Mouse (Mus musculus): ENCODE measurements around the gene Tmem130.

DNA sequence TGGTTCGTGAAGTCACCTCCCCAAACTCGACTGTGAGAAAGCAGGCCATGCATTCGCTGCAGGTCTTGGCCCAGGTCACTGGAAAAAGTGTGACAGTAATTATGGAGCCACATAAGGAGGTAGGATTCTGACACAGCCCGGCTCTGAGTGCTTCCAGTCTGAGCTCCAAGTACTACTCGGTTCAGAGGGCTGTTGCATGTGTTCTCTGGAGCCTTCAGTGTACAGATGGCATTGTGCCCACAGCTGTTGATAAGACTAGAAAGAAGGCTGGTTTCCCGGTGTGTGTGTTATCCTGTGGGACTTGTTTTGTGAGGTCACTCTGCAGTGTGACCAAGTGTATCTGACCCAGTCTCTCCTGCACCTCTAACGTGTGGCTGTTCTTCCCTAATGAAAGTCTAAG lies 42.6 kb upstream of the Tmem130 start:
- TF ChIP-seq CTCF (IDR thresholded peaks at IDR 0.05; ENCODE audit: borderline replicate concordance, extremely low read depth, insufficient read depth, insufficient read length) (no peak), POLR2A (IDR thresholded peaks at IDR 0.05; ENCODE audit: borderline replicate concordance, extremely low read depth, insufficient read depth, insufficient read length, poor library complexity, severe bottlenecking) (no peak)
